Mouse (Mus musculus) spleen, adult 2 months (tissue): ENCODE data around the gene Fry. TPM values are rescaled to one million over a fixed set of nuclear protein-coding genes. Genes with fewer than 3 reads are reported as not detected.

Experiments
- DNase-seq, 2 experiments: peaks; one replicate each; pipeline versions ENCODE4 v3.0.0 to v3.0.0-alpha.2; 2012 to 2021; ENCODE audit warnings: low spot score in 2 of 2, low read depth in 1 of 2
- H3K27ac ChIP-seq: fragments of 200-500 bp; 2 replicates; pipeline ENCODE4 v1.5.1; 2012; ENCODE audit warnings: low read length, inconsistent platforms; ENCODE audit not compliant: insufficient read depth
- H3K27me3 ChIP-seq: fragments of 200-500 bp; 2 replicates; pipeline ENCODE4 v1.6.1; 2012; ENCODE audit warnings: mild to moderate bottlenecking, moderate library complexity, low read length, inconsistent platforms; ENCODE audit not compliant: control insufficient read depth, insufficient read depth
- H3K36me3 ChIP-seq: fragments of 200-500 bp; 2 replicates; pipeline ENCODE4 v1.6.1; 2012; ENCODE audit warnings: mild to moderate bottlenecking, low read length, inconsistent platforms; ENCODE audit not compliant: control insufficient read depth, insufficient read depth
- H3K4me1 ChIP-seq: fragments of 200-500 bp; 2 replicates; pipeline ENCODE4 v1.6.1; 2011; ENCODE audit warnings: inconsistent platforms; ENCODE audit not compliant: control insufficient read depth, insufficient read depth, insufficient read length
- H3K4me3 ChIP-seq: fragments of 200-500 bp; 2 replicates; pipeline ENCODE4 v1.5.1; 2011; ENCODE audit warnings: mild to moderate bottlenecking, inconsistent platforms; ENCODE audit not compliant: insufficient read depth, insufficient read length; ENCODE audit errors: extremely low read depth
- CTCF ChIP-seq: fragments of 200-500 bp; IDR thresholded peaks from 2 replicates; pipeline ENCODE4 v1.5.1; 2011; ENCODE audit warnings: mild to moderate bottlenecking, inconsistent platforms; ENCODE audit not compliant: insufficient read depth, insufficient read length, insufficient replicate concordance; ENCODE audit errors: extremely low read depth
- POLR2A ChIP-seq: fragments of 200-500 bp; IDR thresholded peaks from 2 replicates; pipeline ENCODE4 v1.6.1; 2011; ENCODE audit warnings: low read depth, low read length, inconsistent platforms
- WGBS: fragments of 180-500 bp; shearing (Covaris S2); methylation state at CpG from one replicate; pipeline ENCODE4 v1.1.7; 2018; 5-methylcytosine and 5-hydroxymethylcytosine counted together
- polyA plus RNA-seq: library from polyadenylated mRNA; depleted of rRNA; stranded (reverse); fragments of >200 nt; gene quantifications from 2 replicates; pipeline ENCODE4 v1.2.3, GENCODE M21; 2012

Fry gene
- polyA plus RNA-seq, 1 experiment, result 9.2 TPM

DNA sequence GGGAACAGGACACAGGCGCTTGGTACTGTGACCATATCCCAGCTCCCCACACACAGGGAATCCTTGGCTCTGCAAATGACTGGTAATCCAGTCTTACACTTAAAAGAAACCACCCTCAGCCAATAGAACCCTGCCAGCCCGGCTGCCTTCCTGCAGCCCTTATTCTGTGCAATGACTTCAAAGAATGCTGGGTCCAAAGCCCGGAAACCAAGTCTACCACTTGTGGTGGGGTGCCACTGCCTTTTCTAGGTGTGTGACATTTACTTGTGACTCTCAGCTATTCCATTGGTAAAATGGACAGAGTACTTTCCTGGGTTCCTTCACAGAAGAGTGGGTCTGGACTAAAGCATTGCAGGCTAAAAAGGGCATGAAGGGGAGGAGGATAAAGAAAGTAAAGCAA is 254.5 kb downstream of the Fry start:
- H3K4me3 ChIP-seq, result no peak overlapping the region
- 85% methylated on average over 3 of the region's 3 CpGs for WGBS
- H3K27me3 ChIP-seq, result no peaks in the 10 kb centered on the region
- H3K27ac ChIP-seq, result no peak overlapping the region
- TF ChIP-seq POLR2A (no peak), CTCF (no peak)
- H3K4me1 ChIP-seq, result no peaks in the 10 kb centered on the region
- no peak for DNase-seq
- peaks cover 3% of the 10 kb centered on the region; the same call in 1 of the 2 replicates for H3K36me3 ChIP-seq

DNA sequence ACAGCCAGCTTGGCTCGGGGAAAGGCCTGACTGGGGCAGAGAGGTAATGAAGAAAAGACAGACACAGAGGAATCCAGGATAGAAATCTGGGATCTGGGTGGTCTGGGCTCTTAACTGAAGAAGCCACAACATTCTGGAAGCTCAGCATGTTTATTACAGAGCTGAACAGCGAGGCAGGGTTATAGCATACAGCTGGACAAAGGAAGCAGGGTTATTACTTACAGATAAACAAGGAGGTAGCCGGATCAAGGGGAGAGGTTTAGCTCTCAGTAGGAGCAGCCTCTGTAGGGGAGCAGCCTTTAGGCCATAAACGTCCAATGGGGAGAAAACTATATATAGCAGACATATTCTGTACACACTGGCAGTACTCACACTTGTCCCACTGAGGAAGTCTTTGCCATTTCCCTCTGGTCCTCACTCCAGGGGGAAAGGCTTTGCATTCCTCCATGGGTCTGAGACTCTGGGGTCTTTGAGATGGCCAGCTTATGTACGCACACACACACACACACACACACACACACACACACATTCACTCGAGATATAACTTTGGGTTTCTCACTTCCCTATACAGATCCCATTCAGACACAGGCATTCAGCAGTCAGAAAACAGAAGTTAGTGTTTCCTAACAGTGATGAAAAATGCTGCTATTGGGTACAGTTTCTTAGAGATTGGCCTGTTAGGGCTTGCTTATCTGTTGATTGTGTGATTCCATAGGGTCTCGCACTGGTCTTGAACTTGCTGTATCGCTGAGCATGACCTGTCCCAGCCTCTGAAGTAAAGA is 256.5 kb downstream of the Fry start:
- TF ChIP-seq POLR2A, result no peak
- TF ChIP-seq CTCF, result no peak
- Histone ChIP-seq H3K4me3 (no peak overlapping the region), H3K36me3 (peaks cover 3% of the 10 kb centered on the region; the same call in 1 of the 2 replicates), H3K27me3 (no peaks in the 10 kb centered on the region), H3K4me1 (no peaks in the 10 kb centered on the region), H3K27ac (no peak overlapping the region)
- no peak for DNase-seq
- 78% methylated on average over 8 of the region's 8 CpGs for WGBS

- no peak overlapping the region for H3K27ac ChIP-seq
- no peaks in the 10 kb centered on the region for H3K4me1 ChIP-seq
- H3K27me3 ChIP-seq, result no peaks in the 10 kb centered on the region
- 90% methylated on average over 18 of the region's 18 CpGs for WGBS
- TF ChIP-seq POLR2A (no peak), CTCF (no peak)
- no peak for DNase-seq
- H3K4me3 ChIP-seq, result no peak overlapping the region
- H3K36me3 ChIP-seq, result peaks cover 12% of the 10 kb centered on the region
Measured at GRCm38 (mm10) chr5:150378586-150378985, 260.1 kb downstream of the Fry start.

DNA sequence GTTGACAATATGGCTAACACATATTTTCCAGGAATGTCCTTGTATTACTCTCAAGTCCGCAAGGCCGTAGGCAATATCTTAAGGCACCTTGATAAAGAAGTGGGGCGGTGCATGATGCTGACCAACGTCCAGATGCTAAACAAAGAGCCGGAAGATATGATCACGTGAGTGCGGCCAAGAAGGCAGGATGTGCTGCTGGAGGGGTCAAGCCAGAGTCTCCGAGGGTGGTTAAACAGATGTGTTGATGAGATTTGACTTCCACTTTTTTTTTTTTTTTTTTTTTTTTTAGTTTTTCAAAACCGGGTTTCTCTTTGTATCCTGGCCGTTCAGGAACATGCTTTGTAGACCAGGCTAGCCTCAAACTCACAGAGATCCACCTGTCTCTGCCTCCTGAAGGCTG is 262.3 kb downstream of the Fry start:
- Histone ChIP-seq H3K4me1 (no peaks in the 10 kb centered on the region), H3K4me3 (no peak overlapping the region), H3K36me3 (peaks cover 12% of the 10 kb centered on the region), H3K27me3 (no peaks in the 10 kb centered on the region), H3K27ac (no peak overlapping the region)
- DNase-seq, result no peak
- 87% methylated on average over 10 of the region's 10 CpGs for WGBS
- TF ChIP-seq CTCF (no peak), POLR2A (no peak)

DNA sequence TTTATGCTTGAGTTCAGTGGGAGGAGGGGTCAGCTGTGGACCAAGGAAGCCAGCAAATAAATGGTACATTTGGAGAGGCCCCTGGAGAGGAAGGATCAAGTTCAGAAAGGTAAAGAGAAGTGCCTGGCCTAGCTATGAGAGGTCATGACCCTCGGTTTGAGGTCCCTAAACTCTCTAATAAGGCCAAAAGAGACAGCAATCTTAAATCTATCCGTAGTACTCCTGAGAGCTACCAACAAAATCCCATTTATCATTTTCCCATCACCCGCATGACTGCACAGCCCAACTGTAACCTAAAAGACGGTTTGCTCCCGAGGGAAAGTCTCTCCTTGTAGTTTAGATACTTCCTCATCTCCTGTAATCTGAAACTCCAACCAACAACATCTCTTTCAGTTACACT is 264.0 kb downstream of the Fry start:
- WGBS, result 86% methylated on average over 5 of the region's 5 CpGs
- no peak for DNase-seq
- Histone ChIP-seq H3K4me1 (no peaks in the 10 kb centered on the region), H3K4me3 (no peak overlapping the region), H3K27me3 (no peaks in the 10 kb centered on the region), H3K36me3 (peaks cover 16% of the 10 kb centered on the region), H3K27ac (no peak overlapping the region)
- TF ChIP-seq POLR2A (no peak), CTCF (no peak)

GRCm38 (mm10) chr5:150384272-150385215 is 266.1 kb downstream of the Fry start:
- whole genome bisulfite sequencing, result 71% methylated on average over 17 of the region's 17 CpGs

More at GRCm38 (mm10) chr5:150384272-150385215, 266.1 kb downstream of the Fry start:
- Histone ChIP-seq H3K4me1 (no peaks in the 10 kb centered on the region), H3K27me3 (no peaks in the 10 kb centered on the region), H3K4me3 (no peak overlapping the region), H3K27ac (no peak overlapping the region), H3K36me3 (peaks cover 15% of the 10 kb centered on the region)
- no peak for DNase-seq
- TF ChIP-seq CTCF (no peak), POLR2A (no peak)
